Mouse (Mus musculus): Measurements from ENCODE around the gene Tspoap1. TPM values are rescaled to one million over a fixed set of nuclear protein-coding genes. Genes with fewer than 3 reads are reported as not detected.

Tspoap1 gene
- polyA plus RNA-seq, 1 experiment from 2014 or later, result 55.2 TPM

- Histone ChIP-seq H3K27me3 (ENCODE audit: control insufficient read depth, insufficient read depth, low read length) (peaks cover 6% of the 10 kb centered on the region; the same call in 1 of the 2 replicates), H3K9me3 (ENCODE audit: control insufficient read depth, low read length) (no peaks in the 10 kb centered on the region), H3K36me3 (ENCODE audit: control insufficient read depth, insufficient read depth, low read length) (no peaks in the 10 kb centered on the region), H3K4me1 (ENCODE audit: control insufficient read depth, insufficient read depth, low read length) (peaks cover 32% of the 10 kb centered on the region; the same call in 1 of the 2 replicates), H3K9ac (replicated peaks; ENCODE audit: low read depth, low read length) (peak overlapping the region; percentile 66), H3K4me3 (ENCODE audit: low read depth, low read length) (peak overlapping the region; percentile 69), H3K27ac (ENCODE audit: low read depth, low read length) (no peak overlapping the region), H3K4me2 (ENCODE audit: low read depth, low read length) (peak overlapping the region; percentile 94)
- ATAC-seq (ENCODE audit: low read depth), result no peak
- WGBS, result 78% methylated on average over 14 of the region's 14 CpGs
Observed at GRCm38 (mm10) chr11:87761806-87762701, 1.7 kb downstream of the Tspoap1 start.

- Histone ChIP-seq H3K27ac (ENCODE audit: low read depth, low read length) (peak overlapping the region; percentile 69), H3K27me3 (ENCODE audit: control insufficient read depth, insufficient read depth, low read length) (peaks cover 6% of the 10 kb centered on the region; the same call in 1 of the 2 replicates), H3K4me2 (ENCODE audit: low read depth, low read length) (peak overlapping the region; percentile 94), H3K4me1 (ENCODE audit: control insufficient read depth, insufficient read depth, low read length) (peaks cover 32% of the 10 kb centered on the region; the same call in 1 of the 2 replicates), H3K4me3 (ENCODE audit: low read depth, low read length) (peak overlapping the region; percentile 69), H3K9ac (replicated peaks; ENCODE audit: low read depth, low read length) (peak overlapping the region; percentile 66), H3K36me3 (ENCODE audit: control insufficient read depth, insufficient read depth, low read length) (no peaks in the 10 kb centered on the region), H3K9me3 (ENCODE audit: control insufficient read depth, low read length) (no peaks in the 10 kb centered on the region)
- ATAC-seq (ENCODE audit: low read depth), result no peak
- WGBS, result 38% methylated on average over 12 of the region's 12 CpGs
Observed at GRCm38 (mm10) chr11:87762702-87763385, 2.5 kb downstream of the Tspoap1 start.

GRCm38 (mm10) chr11:87763511-87763987 is 3.2 kb downstream of the Tspoap1 start:
- Histone ChIP-seq H3K4me3 (ENCODE audit: low read depth, low read length) (peak overlapping the region; percentile 69), H3K4me1 (ENCODE audit: control insufficient read depth, insufficient read depth, low read length) (peaks cover 32% of the 10 kb centered on the region; the same call in 1 of the 2 replicates), H3K9ac (replicated peaks; ENCODE audit: low read depth, low read length) (peak overlapping the region; percentile 66), H3K36me3 (ENCODE audit: control insufficient read depth, insufficient read depth, low read length) (no peaks in the 10 kb centered on the region), H3K27me3 (ENCODE audit: control insufficient read depth, insufficient read depth, low read length) (peaks cover 6% of the 10 kb centered on the region; the same call in 1 of the 2 replicates), H3K4me2 (ENCODE audit: low read depth, low read length) (peak overlapping the region; percentile 94), H3K27ac (ENCODE audit: low read depth, low read length) (peak overlapping the region; percentile 69), H3K9me3 (ENCODE audit: control insufficient read depth, low read length) (no peaks in the 10 kb centered on the region)
- ATAC-seq (ENCODE audit: low read depth), result peak; percentile 79
- under 1% methylated on average over 17 of the region's 17 CpGs for WGBS

GRCm38 (mm10) chr11:87763988-87764876 is 3.9 kb downstream of the Tspoap1 start:
- Histone ChIP-seq H3K36me3 (ENCODE audit: control insufficient read depth, insufficient read depth, low read length) (no peaks in the 10 kb centered on the region), H3K27ac (ENCODE audit: low read depth, low read length) (peak overlapping the region; percentile 69), H3K4me3 (ENCODE audit: low read depth, low read length) (peak overlapping the region; percentile 69), H3K4me1 (ENCODE audit: control insufficient read depth, insufficient read depth, low read length) (peaks cover 32% of the 10 kb centered on the region; the same call in 1 of the 2 replicates), H3K9ac (replicated peaks; ENCODE audit: low read depth, low read length) (peak overlapping the region; percentile 66), H3K27me3 (ENCODE audit: control insufficient read depth, insufficient read depth, low read length) (peaks cover 6% of the 10 kb centered on the region; the same call in 1 of the 2 replicates), H3K9me3 (ENCODE audit: control insufficient read depth, low read length) (no peaks in the 10 kb centered on the region), H3K4me2 (ENCODE audit: low read depth, low read length) (peak overlapping the region; percentile 94)
- ATAC-seq (ENCODE audit: low read depth), result peak; percentile 45
- WGBS, result under 1% methylated on average over 65 of the region's 65 CpGs

- peaks cover 10% of the 10 kb centered on the region; the same call in 1 of the 2 replicates for H3K4me1 ChIP-seq (ENCODE audit: control insufficient read depth, insufficient read depth, low read length)
- peaks cover 3% of the 10 kb centered on the region; the same call in 1 of the 2 replicates for H3K27me3 ChIP-seq (ENCODE audit: control insufficient read depth, insufficient read depth, low read length)
- H3K9me3 ChIP-seq (ENCODE audit: control insufficient read depth, low read length), result no peaks in the 10 kb centered on the region
- H3K4me3 ChIP-seq (ENCODE audit: low read depth, low read length), result no peak overlapping the region
- WGBS, result 96% methylated on average over 3 of the region's 4 CpGs
- no peak overlapping the region for H3K9ac ChIP-seq (replicated peaks; ENCODE audit: low read depth, low read length)
- H3K4me2 ChIP-seq (ENCODE audit: low read depth, low read length), result no peak overlapping the region
- H3K27ac ChIP-seq (ENCODE audit: low read depth, low read length), result no peak overlapping the region
- ATAC-seq (ENCODE audit: low read depth), result no peak
- peaks cover 11% of the 10 kb centered on the region; the same call in 1 of the 2 replicates for H3K36me3 ChIP-seq (ENCODE audit: control insufficient read depth, insufficient read depth, low read length)
Observed at GRCm38 (mm10) chr11:87768745-87769144, 8.4 kb downstream of the Tspoap1 start.

GRCm38 (mm10) chr11:87770989-87771388 is 10.6 kb downstream of the Tspoap1 start:
- no peak for ATAC-seq (ENCODE audit: low read depth)
- Histone ChIP-seq H3K4me1 (ENCODE audit: control insufficient read depth, insufficient read depth, low read length) (no peaks in the 10 kb centered on the region), H3K27ac (ENCODE audit: low read depth, low read length) (no peak overlapping the region), H3K9ac (replicated peaks; ENCODE audit: low read depth, low read length) (no peak overlapping the region), H3K4me2 (ENCODE audit: low read depth, low read length) (no peak overlapping the region), H3K4me3 (ENCODE audit: low read depth, low read length) (no peak overlapping the region), H3K36me3 (ENCODE audit: control insufficient read depth, insufficient read depth, low read length) (peaks cover 11% of the 10 kb centered on the region; the same call in 1 of the 2 replicates), H3K9me3 (ENCODE audit: control insufficient read depth, low read length) (no peaks in the 10 kb centered on the region), H3K27me3 (ENCODE audit: control insufficient read depth, insufficient read depth, low read length) (no peaks in the 10 kb centered on the region)
- 55% methylated on average over 3 of the region's 3 CpGs for WGBS

GRCm38 (mm10) chr11:87772354-87772753 is 12.0 kb downstream of the Tspoap1 start:
- no peak for ATAC-seq (ENCODE audit: low read depth)
- no peak overlapping the region for H3K4me3 ChIP-seq (ENCODE audit: low read depth, low read length)
- peaks cover 16% of the 10 kb centered on the region for H3K36me3 ChIP-seq (ENCODE audit: control insufficient read depth, insufficient read depth, low read length)
- 96% methylated on average over 3 of the region's 3 CpGs for WGBS
- H3K9me3 ChIP-seq (ENCODE audit: control insufficient read depth, low read length), result no peaks in the 10 kb centered on the region
- H3K27me3 ChIP-seq (ENCODE audit: control insufficient read depth, insufficient read depth, low read length), result no peaks in the 10 kb centered on the region
- H3K27ac ChIP-seq (ENCODE audit: low read depth, low read length), result no peak overlapping the region
- H3K4me1 ChIP-seq (ENCODE audit: control insufficient read depth, insufficient read depth, low read length), result no peaks in the 10 kb centered on the region
- no peak overlapping the region for H3K9ac ChIP-seq (replicated peaks; ENCODE audit: low read depth, low read length)
- no peak overlapping the region for H3K4me2 ChIP-seq (ENCODE audit: low read depth, low read length)

- 6% methylated on average over 28 of the region's 32 CpGs for WGBS
- no peaks in the 10 kb centered on the region for H3K4me1 ChIP-seq (ENCODE audit: control insufficient read depth, insufficient read depth, low read length)
- ATAC-seq (ENCODE audit: low read depth), result peak; percentile 69; the same call in 1 of the 2 replicates
- no peaks in the 10 kb centered on the region for H3K9me3 ChIP-seq (ENCODE audit: control insufficient read depth, low read length)
- 0 out of 2 replicates have a peak overlapping the region, but pooled peaks have one; percentile 18 for H3K9ac ChIP-seq (replicated peaks; ENCODE audit: low read depth, low read length)
- H3K27ac ChIP-seq (ENCODE audit: low read depth, low read length), result no peak overlapping the region
- H3K36me3 ChIP-seq (ENCODE audit: control insufficient read depth, insufficient read depth, low read length), result peaks cover 9% of the 10 kb centered on the region
- H3K4me2 ChIP-seq (ENCODE audit: low read depth, low read length), result peak overlapping the region; percentile 43
- H3K4me3 ChIP-seq (ENCODE audit: low read depth, low read length), result peak overlapping the region; percentile 11; the same call in 1 of the 2 replicates
- H3K27me3 ChIP-seq (ENCODE audit: control insufficient read depth, insufficient read depth, low read length), result no peaks in the 10 kb centered on the region
Observed at GRCm38 (mm10) chr11:87778100-87778765, 17.9 kb downstream of the Tspoap1 start.

All from neural tube, embryonic 14.5 days (tissue).